Mouse (Mus musculus) bone marrow, adult 2 months (tissue): ENCODE results near the gene Inava. TPM values are rescaled to one million over a fixed set of nuclear protein-coding genes. Genes with fewer than 3 reads are reported as not detected.
A peak's percentile ranks its signal among the peaks of the same experiment; 100 is the strongest.

ENCODE experiments used
- H3K27ac ChIP-seq: fragments of 200-500 bp; 2 replicates; pipeline ENCODE4 v1.5.1; 2012; ENCODE audit warnings: low read depth, mild to moderate bottlenecking, control low read depth, inconsistent platforms, low read length; ENCODE audit not compliant: control insufficient read depth, poor library complexity, insufficient read depth
- H3K4me1 ChIP-seq: fragments of 200-500 bp; 2 replicates; pipeline ENCODE4 v1.6.1; 2011; ENCODE audit warnings: low read length; ENCODE audit not compliant: control insufficient read depth, insufficient read depth
- H3K4me3 ChIP-seq: fragments of 200-500 bp; replicated peaks from 2 replicates; pipeline ENCODE3; 2011; ENCODE audit warnings: mild to moderate bottlenecking, low read depth, low read length, control low read depth; ENCODE audit not compliant: control insufficient read depth
- CTCF ChIP-seq: fragments of 200-500 bp; IDR thresholded peaks from 2 replicates; pipeline ENCODE4 v1.5.1; 2011; ENCODE audit warnings: low read length, control low read depth; ENCODE audit not compliant: control insufficient read depth, insufficient read depth
- POLR2A ChIP-seq: fragments of 200-500 bp; IDR thresholded peaks from 2 replicates; pipeline ENCODE4 v1.6.1; 2011; ENCODE audit warnings: low read depth, mild to moderate bottlenecking, control low read depth, low read length, borderline replicate concordance; ENCODE audit not compliant: control insufficient read depth
- WGBS: fragments of 180-500 bp; shearing (Covaris S2); methylation state at CpG from one replicate; pipeline ENCODE4 v1.1.7; 2018; 5-methylcytosine and 5-hydroxymethylcytosine counted together
- polyA plus RNA-seq: library from polyadenylated mRNA; stranded (reverse); fragments of >200 nt; gene quantifications from 2 replicates; pipeline ENCODE4 v1.2.4, GENCODE M21; 2011; ENCODE audit warnings: low replicate concordance; ENCODE audit not compliant: missing spikeins, insufficient read depth, insufficient read length

Gene Inava
- not detected in 2 replicates for polyA plus RNA-seq

- peak within 1 kb of the TSS; percentile 29 for H3K4me3 ChIP-seq
- under 1% methylated on average over 48 of the region's 51 CpGs for WGBS
- H3K27ac ChIP-seq = no peak within 1 kb of the TSS
- H3K4me1 ChIP-seq = no peaks in the 10 kb centered on the region
- TF ChIP-seq CTCF = peak; percentile 38; the same call in 1 of the 2 replicates
- TF ChIP-seq POLR2A = 0 out of 2 replicates have a peak, but pooled peaks have one; percentile 18
Observed at GRCm38 (mm10) chr1:136233892-136234594, at the start of gene Inava. Gene Inava (minus strand): TSS chr1:136234264.

- TF ChIP-seq CTCF = no peak
- no peak for TF ChIP-seq POLR2A
- no peak overlapping the region for H3K27ac ChIP-seq
- H3K4me3 ChIP-seq = no peak overlapping the region
- H3K4me1 ChIP-seq = no peaks in the 10 kb centered on the region
- WGBS = 93% methylated on average over 8 of the region's 8 CpGs
Observed at GRCm38 (mm10) chr1:136277366-136277765, 43.3 kb upstream of the Inava start.

- H3K27ac ChIP-seq = no peak overlapping the region
- WGBS = 41% methylated on average over 7 of the region's 7 CpGs
- TF ChIP-seq CTCF (no peak), POLR2A (no peak)
Observed at GRCm38 (mm10) chr1:136268224-136268623, 34.2 kb upstream of the Inava start.

GRCm38 (mm10) chr1:136266127-136266526 lies 32.1 kb upstream of the Inava start:
- 44% methylated on average over 6 of the region's 6 CpGs for WGBS
- no peak for TF ChIP-seq POLR2A
- TF ChIP-seq CTCF = no peak
- H3K4me3 ChIP-seq = no peak overlapping the region
- no peak overlapping the region for H3K27ac ChIP-seq
- no peaks in the 10 kb centered on the region; the same call in 1 of the 2 replicates for H3K4me1 ChIP-seq

More at GRCm38 (mm10) chr1:136268224-136268623, 34.2 kb upstream of the Inava start:
- no peaks in the 10 kb centered on the region; the same call in 1 of the 2 replicates for H3K4me1 ChIP-seq
- H3K4me3 ChIP-seq = no peak overlapping the region

GRCm38 (mm10) chr1:136263355-136263754 lies 29.3 kb upstream of the Inava start:
- Histone ChIP-seq H3K27ac (no peak overlapping the region), H3K4me1 (peaks cover 1% of the 10 kb centered on the region), H3K4me3 (no peak overlapping the region)
- TF ChIP-seq CTCF (no peak), POLR2A (no peak)
- WGBS = 42% methylated on average over 5 of the region's 5 CpGs

- no peak for TF ChIP-seq CTCF
- no peak for TF ChIP-seq POLR2A
- Histone ChIP-seq H3K4me3 (no peak within 1 kb of the TSS), H3K4me1 (peaks cover 3% of the 10 kb centered on the region), H3K27ac (no peak within 1 kb of the TSS; the same call in 1 of the 2 replicates)
- 17% methylated on average over 28 of the region's 28 CpGs for WGBS
Observed at GRCm38 (mm10) chr1:136260635-136261238, 26.7 kb upstream of the Inava start, which contains the start of gene Gpr25. Gene Gpr25 (minus strand): TSS chr1:136260873.

- Histone ChIP-seq H3K4me3 (no peak overlapping the region), H3K27ac (no peak overlapping the region; the same call in 1 of the 2 replicates), H3K4me1 (peaks cover 3% of the 10 kb centered on the region)
- no peak for TF ChIP-seq POLR2A
- TF ChIP-seq CTCF = no peak
- under 1% methylated on average over 95 of the region's 95 CpGs for WGBS
Observed at GRCm38 (mm10) chr1:136259893-136260634, 26.0 kb upstream of the Inava start.

GRCm38 (mm10) chr1:136259543-136259892 lies 25.5 kb upstream of the Inava start:
- Histone ChIP-seq H3K27ac (no peak overlapping the region), H3K4me1 (peaks cover 3% of the 10 kb centered on the region), H3K4me3 (no peak overlapping the region)
- WGBS = 7% methylated on average over 16 of the region's 16 CpGs
- TF ChIP-seq CTCF (no peak), POLR2A (no peak)
